Mouse (Mus musculus) right cerebral cortex, postnatal 36 days (tissue): Measurements from ENCODE around the gene Ust.
A peak's percentile ranks its signal among the peaks of the same experiment; 100 is the strongest.

Experiments used
- DNase-seq, 2 experiments: peaks; one replicate each; pipeline ENCODE4 v3.0.0; 2022; ENCODE audit warnings: low spot score in 2 of 2, mixed read lengths in 1 of 2

Ust gene

GRCm38 (mm10) chr10:8428787-8429778 lies 89.5 kb downstream of the Ust start:
- no peak for DNase-seq

- no peak for DNase-seq
Measured at GRCm38 (mm10) chr10:8427671-8428364, 90.8 kb downstream of the Ust start.

- no peak for DNase-seq
Measured at GRCm38 (mm10) chr10:8419496-8420009, 99.1 kb downstream of the Ust start.

GRCm38 (mm10) chr10:8415474-8415873 lies 103.2 kb downstream of the Ust start:
- no peak for DNase-seq

- DNase-seq = no peak
Measured at GRCm38 (mm10) chr10:8415036-8415435, 103.6 kb downstream of the Ust start.

GRCm38 (mm10) chr10:8405141-8405540 lies 113.5 kb downstream of the Ust start:
- DNase-seq = no peak

- no peak for DNase-seq
Measured at GRCm38 (mm10) chr10:8392226-8392625, 126.4 kb downstream of the Ust start.

- DNase-seq = peak; percentile 5 to 7
Measured at GRCm38 (mm10) chr10:8391264-8391748, 127.3 kb downstream of the Ust start.

GRCm38 (mm10) chr10:8388239-8388638 lies 130.4 kb downstream of the Ust start:
- DNase-seq = no peak

- DNase-seq = no peak
Measured at GRCm38 (mm10) chr10:8369894-8370500, 148.6 kb downstream of the Ust start.

GRCm38 (mm10) chr10:8365816-8366215 lies 152.8 kb downstream of the Ust start:
- DNase-seq = no peak

- no peak for DNase-seq
Measured at GRCm38 (mm10) chr10:8364182-8364581, 154.4 kb downstream of the Ust start.

- DNase-seq = no peak
Measured at GRCm38 (mm10) chr10:8363281-8363680, 155.3 kb downstream of the Ust start.

GRCm38 (mm10) chr10:8358286-8359045 lies 160.2 kb downstream of the Ust start:
- no peak for DNase-seq

GRCm38 (mm10) chr10:8353534-8353933 lies 165.1 kb downstream of the Ust start:
- no peak for DNase-seq

- no peak for DNase-seq
Measured at GRCm38 (mm10) chr10:8350626-8351025, 168.0 kb downstream of the Ust start.

GRCm38 (mm10) chr10:8347497-8347896 lies 171.1 kb downstream of the Ust start:
- no peak for DNase-seq

- DNase-seq = no peak
Measured at GRCm38 (mm10) chr10:8342556-8342955, 176.1 kb downstream of the Ust start.

- DNase-seq = no peak
Measured at GRCm38 (mm10) chr10:8339645-8340428, 178.8 kb downstream of the Ust start.

- DNase-seq = no peak
Measured at GRCm38 (mm10) chr10:8336601-8337000, 182.0 kb downstream of the Ust start.
